Mouse (Mus musculus): ENCODE results near the gene Scd1.

- TF ChIP-seq CTCF (IDR thresholded peaks at IDR 0.05; ENCODE audit: low read depth): no peak
- TF ChIP-seq EP300 (optimal IDR thresholded peaks at IDR 0.05): no peak
Measured at GRCm38 (mm10) chr19:44417448-44417847, 9.8 kb upstream of the Scd1 start.

Measured in stomach, postnatal 0 days (tissue).